Mouse (Mus musculus) liver, postnatal 0 days (tissue): Measurements from ENCODE around the gene Hectd2.

ENCODE experiments used
- CTCF ChIP-seq: sonication (generic); IDR thresholded peaks from 2 replicates; pipeline ENCODE4 v1.5.1; 2016; ENCODE audit warnings: antibody characterized with exemption, low read depth
- EP300 ChIP-seq: IDR thresholded peaks from 2 replicates; pipeline ENCODE4 v1.6.1; 2016; ENCODE audit warnings: antibody characterized with exemption, low read depth, mild to moderate bottlenecking

DNA sequence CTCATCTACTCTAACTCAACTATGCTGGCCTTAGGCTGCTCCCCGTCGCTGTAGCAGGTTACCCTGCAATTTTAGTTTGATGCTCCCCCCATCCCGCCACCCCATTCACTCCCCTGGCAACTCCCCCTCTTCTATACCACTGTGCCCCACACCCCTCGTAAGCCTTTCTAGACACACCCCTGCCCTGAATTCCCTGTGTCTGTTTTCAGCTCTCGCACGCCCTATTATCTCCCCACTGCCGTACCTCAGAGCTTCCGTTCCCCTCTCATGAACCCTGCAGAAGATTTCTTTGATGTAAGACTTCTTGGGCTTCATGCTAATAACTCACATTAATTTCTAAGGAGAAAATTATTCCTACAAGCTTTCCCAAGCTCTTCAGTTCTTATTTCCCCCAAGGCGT lies 84.6 kb downstream of the Hectd2 start:
- TF ChIP-seq CTCF (no peak), EP300 (no peak)
